Mouse (Mus musculus) bone marrow macrophage, adult 2 months (primary cell): ENCODE measurements around the gene Cox10.

Experiments used
- CTCF ChIP-seq: IDR thresholded peaks from 2 replicates; pipeline ENCODE4 v1.5.1; 2012; ENCODE audit warnings: low read depth, mild to moderate bottlenecking, low read length, moderate library complexity
- POLR2A ChIP-seq: IDR thresholded peaks from 2 replicates; pipeline ENCODE4 v1.6.1; 2012; ENCODE audit warnings: mild to moderate bottlenecking, low read depth, low read length, borderline replicate concordance

- TF ChIP-seq POLR2A (no peak), CTCF (peak; percentile 68)
Measured at GRCm38 (mm10) chr11:63925161-63925582, 154.1 kb downstream of the Cox10 start.
